Mouse (Mus musculus): ENCODE measurements around the gene Dpysl4.
A peak's percentile ranks its signal among the peaks of the same experiment; 100 is the strongest.

Gene Dpysl4

DNA sequence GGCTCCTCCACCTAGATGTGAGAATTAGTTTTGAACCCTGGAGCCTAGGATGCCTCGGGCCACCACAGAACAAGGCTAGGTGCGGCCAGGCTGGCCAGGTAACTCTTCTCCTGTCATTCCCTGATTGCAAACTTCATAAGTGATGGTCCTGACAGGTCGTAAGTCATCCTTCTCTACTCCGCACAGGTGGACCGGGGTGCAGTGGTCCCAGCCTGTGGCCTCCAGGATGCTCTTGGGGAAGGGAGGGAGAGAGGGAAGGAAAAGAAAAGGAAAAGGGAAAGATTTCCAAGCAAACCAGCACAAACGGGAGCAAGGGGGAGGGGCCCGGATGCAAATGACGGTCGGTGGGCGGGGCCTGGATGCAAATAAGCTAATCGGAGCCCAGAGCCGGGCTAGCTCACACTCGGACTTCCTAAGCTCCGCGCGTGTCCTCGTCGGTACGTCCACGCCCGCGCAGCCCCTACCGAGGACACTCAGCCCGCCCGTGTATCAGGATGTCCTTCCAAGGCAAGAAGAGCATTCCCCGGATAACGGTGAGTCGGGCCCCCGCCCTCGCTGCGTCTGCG is at the start of gene Dpysl4:
TSS of gene Dpysl4 (plus strand) at position 373 of the 566 bp plus-strand sequence.
- peak; percentile 39 for DNase-seq

DNA sequence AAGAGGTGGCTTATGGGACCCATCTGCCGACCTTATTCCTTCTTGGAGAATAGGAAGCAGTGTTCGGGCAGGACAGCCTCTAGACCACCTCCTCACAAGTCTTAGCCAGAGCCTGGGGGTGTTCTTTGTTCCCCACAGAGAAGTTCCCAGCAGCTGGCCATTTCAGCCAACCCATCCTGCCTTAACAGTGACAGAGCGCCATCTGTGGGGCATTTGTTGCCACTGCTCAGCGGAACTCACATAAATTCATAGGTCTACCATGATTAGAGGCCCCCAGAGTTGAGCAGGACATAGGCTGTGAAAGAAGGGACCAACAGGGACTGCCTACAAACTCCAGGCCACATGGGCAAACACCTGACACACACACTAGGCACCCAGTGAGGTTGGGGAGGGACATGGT is 22.4 kb upstream of the Dpysl4 start:
- no peak for DNase-seq

GRCm38 (mm10) chr7:139068182-139068623 is 17.6 kb upstream of the Dpysl4 start:
- peak; percentile 51 for DNase-seq

- no peak for DNase-seq
These were observed 11.6 kb upstream of the Dpysl4 start for GRCm38 (mm10) chr7:139074189-139074588.

DNA sequence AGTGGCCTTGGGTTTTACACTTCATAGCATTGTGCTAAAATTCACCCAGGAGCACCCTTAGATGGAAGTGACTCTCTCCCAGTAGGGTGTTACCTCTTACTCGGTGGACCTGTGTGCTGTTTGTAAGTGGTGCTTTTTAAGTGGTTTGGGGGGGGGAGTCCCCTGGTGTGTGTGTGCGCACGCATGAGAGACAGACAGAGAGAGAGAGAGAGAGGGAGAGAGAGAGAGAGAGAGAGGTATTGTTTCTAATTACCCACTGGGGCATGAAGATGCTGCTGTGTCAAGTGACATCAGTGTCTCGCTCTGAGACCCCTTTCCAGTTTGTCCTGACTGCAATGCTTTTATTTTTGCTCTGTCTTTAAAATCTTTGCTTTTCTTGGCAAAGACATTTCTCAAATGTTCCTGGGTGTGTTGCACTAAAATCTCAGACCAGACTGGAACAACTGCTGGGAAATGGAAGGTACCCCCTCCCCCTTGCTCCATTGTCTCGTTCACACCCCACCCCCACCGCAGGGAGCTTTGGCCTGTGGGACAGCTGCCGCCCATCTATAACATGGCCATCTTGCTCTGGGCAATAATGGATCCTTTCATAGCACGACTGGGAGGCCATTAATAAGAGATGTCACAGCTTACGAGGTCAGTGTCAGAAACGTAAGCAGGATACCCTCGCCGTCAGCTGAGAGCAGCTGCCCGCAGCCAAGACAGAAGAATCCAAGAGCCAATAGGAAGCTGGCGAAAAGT is 10.6 kb upstream of the Dpysl4 start:
- no peak for DNase-seq

DNA sequence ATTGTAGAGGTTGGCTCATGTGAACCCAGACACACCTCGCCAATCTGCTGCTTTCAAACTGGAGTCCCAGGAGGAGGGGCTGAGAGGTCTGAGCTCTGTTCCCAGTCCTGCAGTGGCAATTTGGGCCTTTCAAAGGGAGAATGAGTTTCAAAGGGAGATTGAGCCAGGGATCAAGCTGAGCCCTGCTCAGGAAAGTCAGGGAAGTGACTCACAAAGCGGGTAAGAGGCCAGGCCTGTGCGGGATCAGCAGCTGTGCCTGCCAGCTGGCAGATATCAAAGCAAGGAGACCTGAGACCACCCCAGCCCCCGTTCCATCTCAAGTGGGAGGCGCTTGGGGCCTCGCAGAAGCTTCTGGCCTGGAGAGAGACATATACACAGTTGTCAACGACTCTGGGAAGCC is 8.5 kb upstream of the Dpysl4 start:
- no peak for DNase-seq

- no peak for DNase-seq
These were observed 7.6 kb upstream of the Dpysl4 start for GRCm38 (mm10) chr7:139078181-139078580.

GRCm38 (mm10) chr7:139079141-139079540 is 6.7 kb upstream of the Dpysl4 start:
- no peak for DNase-seq

GRCm38 (mm10) chr7:139080714-139081113 is 5.1 kb upstream of the Dpysl4 start:
- DNase-seq, result no peak

DNA sequence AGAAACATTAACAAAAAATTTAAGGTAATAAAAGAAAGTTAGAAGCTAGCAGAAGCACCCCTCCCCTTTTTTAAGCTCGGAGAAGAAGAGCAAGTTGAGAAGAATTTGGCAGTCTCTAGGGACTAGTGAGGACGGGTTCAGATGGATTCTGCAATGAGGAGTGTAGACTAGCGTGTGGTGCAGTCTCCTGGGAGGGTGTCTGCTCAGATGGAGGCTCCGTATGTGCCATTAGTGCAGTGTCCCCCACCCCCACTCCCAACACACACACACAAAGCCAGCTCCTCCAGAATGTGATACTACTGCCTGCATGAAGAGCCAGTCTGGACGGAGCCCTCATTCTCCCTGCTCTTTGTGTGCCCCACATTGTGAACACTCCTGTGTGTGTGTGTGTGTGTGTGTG is 4.6 kb upstream of the Dpysl4 start:
- no peak for DNase-seq

DNA sequence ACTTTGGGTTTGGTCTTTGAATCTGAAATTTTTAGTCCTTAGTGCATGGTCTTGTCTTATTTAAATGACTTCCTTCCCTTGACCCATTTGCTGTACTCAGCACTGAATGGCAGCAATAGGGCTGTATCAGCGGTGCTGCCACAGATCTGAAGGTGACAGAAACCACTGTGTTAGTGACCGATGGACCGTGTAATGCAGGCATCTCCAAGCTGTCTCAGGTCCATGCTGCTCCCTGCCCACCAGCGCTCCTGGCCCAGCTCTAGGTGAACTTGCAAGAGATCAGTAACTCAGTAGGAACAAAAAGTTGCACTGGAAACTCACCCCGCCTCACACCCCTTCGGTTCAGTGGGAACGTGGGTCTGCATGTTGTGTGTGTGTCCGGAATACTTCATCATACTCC is 3.5 kb upstream of the Dpysl4 start:
- no peak for DNase-seq

GRCm38 (mm10) chr7:139084316-139084715 is 1.5 kb upstream of the Dpysl4 start:
- DNase-seq, result no peak

DNA sequence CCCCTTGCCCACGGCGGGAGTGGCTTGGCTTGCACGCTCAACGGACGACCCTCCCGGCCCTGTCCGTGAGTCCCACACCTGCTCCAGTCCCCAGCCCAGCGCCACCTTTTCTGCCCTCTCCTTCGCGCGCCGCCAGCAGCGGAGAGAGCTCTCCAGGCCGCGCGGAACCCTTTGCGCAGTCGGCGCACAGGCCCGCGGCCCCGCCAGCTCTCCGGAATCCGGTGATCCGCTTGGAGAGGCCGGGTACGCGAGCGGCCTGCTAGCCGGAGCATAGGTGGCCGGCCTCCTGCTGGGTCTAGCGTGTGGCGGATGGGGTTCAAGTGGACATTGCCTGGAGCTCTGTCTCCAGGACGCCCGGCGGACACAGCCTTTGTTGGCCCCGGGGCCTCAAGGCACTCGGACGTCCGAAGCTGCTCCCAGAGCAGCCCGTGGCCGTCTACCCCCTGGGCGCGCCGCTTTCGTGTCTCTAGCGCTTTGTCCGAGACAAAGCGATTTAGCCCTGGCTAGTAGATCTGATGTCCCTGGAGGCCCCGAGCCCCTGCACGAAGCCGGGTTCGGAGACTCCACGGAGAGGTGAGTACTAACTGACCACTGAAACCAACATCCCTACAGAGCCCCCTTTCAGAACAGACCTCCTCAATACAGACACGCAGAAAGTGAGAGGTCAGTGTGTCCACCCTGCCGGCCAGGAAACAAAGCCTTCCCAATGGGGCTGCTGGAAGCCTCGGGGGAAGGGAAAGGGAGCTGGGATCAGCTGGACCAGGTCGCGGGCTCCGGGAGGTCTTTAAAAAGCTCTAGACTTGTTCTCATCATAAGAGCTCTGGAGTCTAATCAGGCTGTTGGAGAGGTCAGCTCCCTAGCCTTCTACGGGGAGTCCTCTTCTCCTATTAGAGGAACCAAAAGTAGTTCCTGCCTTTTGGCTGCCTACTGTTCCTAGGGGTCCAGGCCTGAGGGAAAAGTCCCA is 676 bp downstream of the Dpysl4 start:
- peak; percentile 4 for DNase-seq

DNA sequence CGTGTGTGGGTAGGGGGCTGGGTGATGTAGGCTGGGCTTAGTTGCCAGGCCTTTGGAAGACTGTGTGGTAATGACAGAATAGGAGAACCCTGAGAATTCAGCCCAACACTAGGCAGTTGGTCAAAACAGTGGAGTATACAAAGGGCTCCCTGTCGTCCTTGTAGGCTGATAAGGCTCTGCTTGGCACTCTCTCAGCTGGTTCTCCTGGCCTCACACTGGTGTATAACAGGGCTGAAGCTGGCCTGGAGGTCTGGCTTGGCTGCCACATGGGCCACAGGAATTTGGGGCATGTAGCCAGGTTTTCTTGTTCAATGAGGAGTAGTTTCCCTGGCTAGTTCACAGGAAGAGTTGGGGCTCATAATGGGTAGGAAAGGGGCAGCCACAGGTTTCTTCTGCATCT is 2.0 kb downstream of the Dpysl4 start:
- no peak for DNase-seq

DNA sequence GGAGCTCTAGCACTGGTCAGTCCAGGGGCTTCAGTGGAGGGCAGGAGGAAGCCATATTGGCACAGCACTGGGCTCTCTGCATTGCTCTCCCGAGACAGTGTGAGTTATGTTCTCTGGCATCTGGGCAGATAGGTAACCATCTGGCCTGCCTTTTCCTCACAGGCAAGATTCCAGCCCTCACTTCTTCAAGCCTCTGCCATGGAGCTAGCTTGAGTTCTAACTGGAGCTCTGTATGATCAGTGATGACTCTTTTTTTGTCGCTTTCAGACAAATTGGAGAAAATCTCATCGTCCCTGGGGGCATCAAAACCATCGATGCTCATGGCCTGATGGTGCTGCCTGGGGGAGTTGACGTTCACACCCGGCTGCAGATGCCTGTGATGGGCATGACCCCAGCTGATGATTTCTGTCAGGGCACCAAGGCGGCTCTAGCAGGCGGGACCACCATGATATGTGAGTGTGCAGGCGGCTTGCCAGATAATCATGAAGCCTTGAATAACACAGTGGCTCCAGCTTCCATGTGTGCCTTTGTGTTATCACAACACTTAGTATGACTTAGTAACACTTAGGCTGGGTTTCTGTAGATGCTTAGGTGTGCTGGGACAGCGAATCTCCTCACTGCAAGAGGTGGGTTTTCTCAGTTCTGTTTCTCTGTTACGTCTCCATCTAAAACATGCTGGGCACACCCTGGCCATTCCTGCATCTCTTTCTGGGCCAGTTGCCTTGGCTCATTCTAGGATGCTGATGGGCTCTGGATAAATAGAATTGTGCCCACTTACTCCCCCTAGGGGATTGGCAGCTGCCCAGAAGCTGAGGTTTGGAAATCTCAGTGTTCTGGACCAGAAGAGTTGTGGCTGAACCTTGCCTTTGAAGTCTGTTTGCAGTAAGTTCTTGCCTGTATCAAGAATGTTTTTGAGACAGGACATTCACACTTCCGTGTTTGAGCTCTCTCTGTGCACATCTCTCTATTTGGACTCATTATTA is 4.4 kb downstream of the Dpysl4 start:
- DNase-seq, result no peak

GRCm38 (mm10) chr7:139091681-139092080 is 5.9 kb downstream of the Dpysl4 start:
- no peak for DNase-seq

DNA sequence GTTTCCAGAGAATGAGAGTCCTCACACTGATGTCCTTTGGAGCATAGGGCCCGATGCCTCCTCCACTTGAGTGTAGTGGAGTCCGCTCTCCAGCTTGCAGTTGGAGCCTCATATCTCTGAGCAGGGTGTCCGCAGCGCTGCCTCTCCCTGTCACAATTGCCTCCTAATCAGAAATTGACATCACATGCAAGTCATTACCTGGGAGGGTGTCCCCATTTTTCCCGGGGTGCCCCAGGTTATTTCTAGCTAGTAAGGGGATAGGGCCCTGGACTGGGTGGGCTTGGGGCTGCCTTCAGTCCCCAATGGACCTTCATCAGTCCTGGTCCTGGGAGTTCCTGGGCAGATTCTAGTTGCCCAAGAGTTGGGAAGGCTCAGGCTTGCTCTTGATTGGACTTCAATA is 6.9 kb downstream of the Dpysl4 start:
- no peak for DNase-seq

- no peak for DNase-seq
These were observed 7.3 kb downstream of the Dpysl4 start for GRCm38 (mm10) chr7:139093124-139093523.

DNA sequence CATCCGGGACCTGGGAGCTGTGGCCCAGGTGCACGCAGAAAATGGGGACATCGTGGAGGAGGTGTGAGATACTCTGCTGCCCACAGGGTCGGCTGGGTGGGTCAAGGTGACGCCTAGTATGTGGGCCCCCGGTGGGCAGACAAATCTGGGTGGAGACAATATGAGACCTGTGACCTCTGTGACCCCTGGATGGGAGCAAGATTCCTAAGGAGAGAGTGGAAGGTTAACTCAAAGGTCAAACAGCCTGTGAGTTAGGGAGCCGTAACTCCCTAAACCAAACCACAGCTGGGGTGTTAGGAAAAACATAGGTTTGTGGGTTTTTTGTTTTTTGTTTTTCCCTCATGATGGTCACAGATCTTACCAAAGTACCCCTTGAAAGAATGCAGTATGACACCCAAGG is 8.0 kb downstream of the Dpysl4 start:
- DNase-seq, result no peak

DNA sequence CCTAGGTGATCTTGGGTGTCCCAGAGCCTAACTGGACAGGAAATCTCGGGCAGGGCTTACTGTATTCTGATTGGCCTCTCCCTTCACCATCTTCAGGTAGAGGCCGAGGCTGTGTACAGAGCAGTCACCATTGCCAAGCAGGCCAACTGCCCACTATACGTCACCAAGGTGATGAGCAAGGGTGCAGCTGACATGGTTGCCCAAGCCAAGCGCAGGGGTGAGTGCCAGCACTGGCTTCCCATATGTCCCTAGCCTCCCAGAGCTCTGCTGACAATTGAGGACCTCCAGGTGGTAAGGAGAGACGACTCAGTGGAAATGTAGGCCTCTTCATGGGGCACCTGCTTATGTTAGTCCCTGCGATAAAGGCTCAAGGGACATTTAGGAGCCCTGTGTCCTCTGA is 9.0 kb downstream of the Dpysl4 start:
- DNase-seq, result no peak

GRCm38 (mm10) chr7:139095282-139095681 is 9.5 kb downstream of the Dpysl4 start:
- DNase-seq, result no peak

DNA sequence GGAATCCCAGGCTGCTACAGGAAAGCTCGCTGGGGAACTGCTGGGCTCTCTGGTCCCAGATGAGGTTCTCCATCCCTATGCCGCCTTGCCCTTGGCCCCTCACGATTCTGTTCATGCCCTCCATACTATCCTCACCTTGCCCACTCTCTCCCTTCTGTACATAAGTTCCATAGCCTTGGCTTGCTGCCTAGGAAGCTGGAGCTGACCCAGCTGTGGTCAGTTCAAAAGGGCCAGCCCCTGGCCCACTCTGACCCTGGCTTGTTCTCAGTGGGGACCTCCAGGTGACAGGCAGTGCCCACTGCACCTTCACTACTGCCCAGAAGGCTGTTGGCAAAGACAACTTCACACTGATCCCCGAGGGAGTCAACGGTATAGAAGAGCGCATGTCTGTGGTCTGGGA is 10.6 kb downstream of the Dpysl4 start:
- DNase-seq, result no peak

Measured in lung, postnatal 14 days (tissue).